Mouse (Mus musculus): ENCODE data around the gene Arhgap28.

The Arhgap28 gene

GRCm38 (mm10) chr17:67935556-67935955, 68.4 kb downstream of the Arhgap28 start:
- in situ Hi-C loops (cut with MboI), result no loop called here

DNA sequence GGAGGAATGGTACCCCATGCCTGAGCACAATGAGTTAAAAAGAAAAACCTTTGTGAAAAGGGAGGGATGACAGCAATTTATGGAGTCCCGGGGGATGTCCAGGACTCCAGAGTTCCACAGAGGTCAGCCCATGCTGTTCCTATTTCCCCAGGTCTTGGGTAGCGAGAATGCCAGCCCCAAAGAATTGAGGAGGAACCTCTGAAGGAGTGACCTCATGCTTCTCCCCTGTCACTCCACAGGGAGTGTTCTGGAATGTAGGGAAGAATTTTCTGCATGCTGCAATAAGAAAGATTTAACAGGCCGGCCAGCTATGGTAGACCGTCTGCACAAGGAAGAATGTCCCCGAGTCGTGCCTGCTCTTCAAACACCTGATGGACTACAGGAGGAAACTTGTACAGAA, 72.5 kb downstream of the Arhgap28 start:
- in situ Hi-C loops (cut with MboI), result no loop called here

GRCm38 (mm10) chr17:67930957-67931356, 73.0 kb downstream of the Arhgap28 start:
- in situ Hi-C loops (cut with MboI), result no loop called here

DNA sequence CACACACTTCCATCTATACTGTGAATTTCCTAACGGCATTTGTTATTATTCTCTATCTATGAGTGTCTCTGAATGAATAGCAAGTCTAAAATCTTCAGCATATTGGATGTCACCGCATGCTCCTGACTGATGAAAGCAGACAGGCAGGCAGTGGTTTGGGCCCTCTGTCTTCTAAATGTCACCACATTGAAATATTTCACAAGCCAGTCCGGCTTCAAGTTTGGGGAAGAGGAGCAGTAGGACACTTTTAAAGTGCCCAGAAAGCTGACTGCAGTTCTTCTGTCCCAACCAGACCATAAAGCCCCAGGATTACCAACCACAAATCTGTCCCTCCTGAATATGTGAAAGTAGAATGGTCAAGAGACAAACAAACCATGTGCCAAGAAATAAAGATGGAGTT, 73.5 kb downstream of the Arhgap28 start:
- in situ Hi-C loops (cut with MboI), result no loop called here

DNA sequence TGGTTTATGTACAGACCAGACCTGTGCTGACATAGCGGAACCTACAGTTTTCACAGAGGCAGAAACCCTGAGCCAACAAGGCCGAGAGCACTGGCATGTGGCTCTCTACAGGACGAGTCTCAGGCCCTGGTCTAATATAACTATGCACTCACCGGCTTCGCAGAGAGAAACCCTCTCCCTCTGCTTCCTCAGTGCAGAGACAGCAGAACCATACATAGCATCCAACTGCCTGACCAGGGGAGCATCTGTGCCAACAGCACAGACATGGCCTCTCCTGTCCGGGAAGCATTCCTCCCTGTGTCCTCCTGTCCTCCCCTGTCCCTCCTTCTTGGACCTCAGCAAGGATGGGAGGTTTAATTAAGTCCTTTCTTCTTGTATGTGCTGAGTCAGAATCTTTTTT, 75.6 kb downstream of the Arhgap28 start:
- in situ Hi-C loops (cut with MboI), result no loop called here

- in situ Hi-C loops (cut with MboI), result no loop called here
These were observed 76.1 kb downstream of the Arhgap28 start for GRCm38 (mm10) chr17:67927864-67928263.

- in situ Hi-C loops (cut with MboI), result no loop called here
These were observed 84.0 kb downstream of the Arhgap28 start for GRCm38 (mm10) chr17:67919959-67920358.

DNA sequence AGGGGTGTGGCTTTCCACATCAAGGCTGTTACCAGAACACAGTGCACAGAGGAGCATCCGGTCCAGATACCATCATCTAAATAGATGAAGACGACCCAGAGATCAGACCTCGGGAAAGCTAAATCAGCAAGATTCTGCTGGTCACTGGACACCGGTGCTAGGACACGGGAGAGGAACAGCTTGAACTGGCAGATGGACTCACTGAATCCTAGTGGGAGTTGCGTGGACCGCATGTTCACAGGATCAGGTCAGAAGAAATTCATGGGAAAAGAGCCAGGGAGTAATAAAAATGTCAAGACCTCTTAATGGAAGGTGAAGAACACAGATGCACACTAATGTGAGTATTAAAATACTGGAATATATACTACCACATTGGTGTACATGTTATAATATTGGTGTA, 85.7 kb downstream of the Arhgap28 start:
- in situ Hi-C loops (cut with MboI), result no loop called here

- in situ Hi-C loops (cut with MboI), result no loop called here
These were observed 87.0 kb downstream of the Arhgap28 start for GRCm38 (mm10) chr17:67916901-67917300.

DNA sequence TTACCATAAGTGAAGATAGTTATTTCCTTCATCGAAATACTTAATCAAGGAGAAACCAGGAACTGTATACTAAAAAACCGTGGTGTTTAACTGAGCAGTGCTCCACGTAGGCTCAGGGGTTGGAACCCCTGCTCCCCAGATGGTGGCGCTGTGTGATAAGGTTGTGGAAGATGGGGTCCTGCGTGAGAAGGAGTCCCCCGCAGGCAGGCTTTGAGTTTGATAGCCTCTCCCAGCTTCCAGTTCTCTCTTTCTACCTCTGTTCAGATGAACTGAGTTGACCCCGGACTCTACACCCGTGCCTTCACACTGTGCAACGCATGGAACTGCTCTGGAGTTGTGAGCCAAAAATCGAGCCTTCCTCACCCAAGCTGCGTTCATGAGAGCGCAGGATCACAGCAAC, 91.3 kb downstream of the Arhgap28 start:
- in situ Hi-C loops (cut with MboI), result no loop called here

DNA sequence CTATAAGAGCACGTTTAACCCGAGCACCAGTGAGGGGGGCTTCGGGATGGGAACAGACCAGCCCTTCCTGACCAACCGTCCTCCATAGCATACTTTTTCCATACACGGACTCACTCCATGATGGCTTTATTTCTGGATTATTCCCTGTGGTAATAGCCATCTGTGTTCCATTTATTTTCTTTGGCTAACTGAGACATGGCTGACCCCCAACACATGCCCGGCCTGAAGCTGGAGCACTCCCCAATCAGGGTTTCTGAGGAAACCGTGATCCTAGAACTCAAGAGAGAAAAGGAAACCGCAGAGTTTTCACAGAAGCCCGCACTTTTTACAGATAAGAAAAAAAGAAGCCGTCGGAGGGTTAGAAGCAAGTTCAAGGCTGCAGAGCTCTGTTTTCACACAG, 91.9 kb downstream of the Arhgap28 start:
- in situ Hi-C loops (cut with MboI), result no loop called here

DNA sequence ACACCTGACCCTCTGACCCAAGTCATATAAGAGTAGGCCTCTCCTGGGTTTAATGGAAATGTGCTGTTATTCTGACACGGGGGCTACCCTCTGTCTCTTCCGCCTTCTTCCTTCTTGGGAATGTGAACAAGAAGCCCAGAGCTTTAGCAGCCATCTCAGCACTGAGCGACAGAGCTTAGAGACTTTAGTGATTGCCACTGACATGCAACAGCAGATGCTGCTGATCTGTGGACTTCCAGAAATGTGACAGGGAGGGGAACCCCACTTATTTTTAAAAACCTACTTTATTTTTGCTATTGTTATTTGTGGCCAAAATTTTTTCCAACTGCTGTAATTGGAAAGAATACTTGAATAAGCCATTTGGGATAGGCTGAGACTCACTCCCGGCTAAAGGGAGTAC, 95.4 kb downstream of the Arhgap28 start:
- in situ Hi-C loops (cut with MboI), result no loop called here

DNA sequence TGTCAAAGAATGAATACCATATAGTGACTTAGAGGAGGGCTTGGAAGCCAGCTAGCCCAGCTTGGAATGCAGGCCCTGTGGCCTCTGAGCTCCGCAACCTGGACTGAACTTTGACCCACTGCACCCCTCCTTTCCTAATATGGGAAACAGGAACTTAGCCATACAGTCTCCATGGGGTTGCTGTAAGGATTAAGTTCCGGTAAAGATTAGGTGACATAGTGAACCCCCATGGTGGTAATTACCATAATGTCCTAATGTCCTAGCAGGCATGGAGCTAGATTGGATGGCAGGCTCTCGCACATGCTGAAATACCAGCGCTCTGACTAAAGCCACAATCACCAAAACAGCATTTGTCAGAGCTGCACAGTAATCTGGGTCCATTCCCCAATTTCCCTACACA, 95.8 kb downstream of the Arhgap28 start:
- in situ Hi-C loops (cut with MboI), result no loop called here

DNA sequence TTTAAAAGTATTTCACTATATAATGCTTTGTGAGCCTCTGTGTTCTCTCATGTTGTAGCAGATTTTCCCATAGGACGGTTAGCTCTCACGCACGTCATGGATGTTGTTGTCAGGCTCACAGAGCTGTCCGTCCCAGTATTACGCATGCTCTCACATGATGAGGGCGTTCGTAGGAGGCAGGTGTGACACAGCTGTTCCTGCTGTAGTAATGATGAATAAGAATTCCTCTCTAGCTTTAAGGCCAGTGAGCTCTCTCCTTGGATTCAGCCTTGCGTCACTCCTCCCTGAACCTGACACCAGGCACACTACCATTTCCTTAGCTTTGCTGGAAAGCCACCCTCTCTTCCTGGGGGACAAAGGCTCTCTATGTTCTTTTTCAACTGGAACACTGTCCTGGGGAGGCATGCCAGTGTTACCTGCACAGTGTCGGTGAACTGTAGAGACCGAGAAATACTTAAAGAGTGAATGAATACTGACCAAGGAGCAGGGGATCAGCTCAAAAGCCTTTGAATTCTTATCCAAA, 96.3 kb downstream of the Arhgap28 start:
- in situ Hi-C loops (cut with MboI), result no loop called here

DNA sequence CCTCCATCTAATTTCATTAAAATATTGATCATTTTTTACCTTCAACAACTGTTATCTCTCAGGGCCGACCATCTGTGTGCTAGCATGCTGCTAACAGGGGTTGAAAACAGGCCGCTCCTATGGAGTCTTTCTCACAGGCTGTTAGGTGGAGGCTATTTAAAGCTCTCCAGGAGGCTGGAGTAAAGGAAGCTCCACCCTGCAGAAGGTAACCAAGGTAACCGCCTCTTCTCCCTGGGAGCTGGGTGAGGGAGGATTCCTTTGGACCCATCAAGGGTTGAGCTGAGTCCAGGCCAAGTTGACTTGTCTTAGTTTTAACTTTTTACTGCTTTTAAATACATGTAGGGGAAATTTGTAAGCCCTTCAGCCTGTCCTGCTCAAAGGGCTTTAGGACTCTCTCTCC, 97.7 kb downstream of the Arhgap28 start:
- in situ Hi-C loops (cut with MboI), result no loop called here

GRCm38 (mm10) chr17:67904315-67904944, 99.5 kb downstream of the Arhgap28 start:
- in situ Hi-C loops (cut with MboI), result no loop called here

- in situ Hi-C loops (cut with MboI), result no loop called here
These were observed 101.1 kb downstream of the Arhgap28 start for GRCm38 (mm10) chr17:67902847-67903246.

- in situ Hi-C loops (cut with MboI), result no loop called here
These were observed 102.8 kb downstream of the Arhgap28 start for GRCm38 (mm10) chr17:67901161-67901560.

GRCm38 (mm10) chr17:67899376-67899775, 104.5 kb downstream of the Arhgap28 start:
- in situ Hi-C loops (cut with MboI), result no loop called here

GRCm38 (mm10) chr17:67896413-67896812, 107.5 kb downstream of the Arhgap28 start:
- in situ Hi-C loops (cut with MboI), result no loop called here

GRCm38 (mm10) chr17:67889481-67890325, 114.2 kb downstream of the Arhgap28 start:
- in situ Hi-C loops (cut with MboI), result no loop called here

DNA sequence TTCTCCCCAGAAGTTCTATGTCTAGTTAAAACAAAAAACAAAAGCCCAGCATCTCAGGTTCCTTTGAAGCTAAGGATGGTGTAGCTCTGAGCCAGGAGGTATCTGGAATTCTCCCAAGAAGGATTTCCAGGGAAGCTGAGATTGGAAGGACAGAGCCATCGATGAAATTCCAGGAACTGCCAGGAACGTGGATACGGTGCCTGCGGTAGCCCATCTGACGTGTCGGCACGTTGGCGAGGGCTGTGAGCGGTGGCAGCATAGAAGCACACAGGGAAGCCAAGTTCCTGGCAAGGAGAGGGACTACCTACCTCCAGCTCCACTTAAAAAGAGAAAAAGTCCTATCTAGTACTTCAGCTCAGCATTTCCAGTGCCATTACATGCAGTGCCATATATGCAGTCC, 115.8 kb downstream of the Arhgap28 start:
- in situ Hi-C loops (cut with MboI), result no loop called here

DNA sequence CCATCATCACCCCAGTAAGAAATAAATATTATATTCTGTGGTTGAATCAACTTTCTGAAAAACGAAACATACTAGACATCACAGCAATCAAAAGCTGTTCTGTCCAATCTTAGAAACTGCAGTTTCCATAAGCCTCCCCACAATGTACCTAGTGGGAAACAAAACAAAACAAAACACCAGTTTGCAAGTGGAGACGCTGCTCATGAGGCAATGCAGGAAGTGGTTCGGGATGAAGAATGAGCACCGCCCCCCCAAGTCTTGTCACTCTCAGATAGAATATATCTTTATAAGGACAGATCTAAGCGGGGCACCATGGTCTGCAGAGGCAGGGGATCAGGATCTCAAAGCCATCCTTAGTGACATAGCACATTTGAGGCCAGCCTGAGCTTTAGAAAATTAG, 117.6 kb downstream of the Arhgap28 start:
- in situ Hi-C loops (cut with MboI), result no loop called here

All from mature B cell (primary cell).